Mouse (Mus musculus) monocyte, adult 59 days (primary cell): ENCODE measurements around the gene Dock7. TPM values are rescaled to one million over a fixed set of nuclear protein-coding genes. Genes with fewer than 3 reads are reported as not detected.

Source experiments
- total RNA-seq, 2 experiments: library from RNA; stranded (reverse); gene quantifications; one replicate each; pipeline ENCODE4 v1.2.4; 2023

The Dock7 gene
- 10 to 100 TPM; 30.9 to 36.0 TPM for total RNA-seq

GRCm38 (mm10) chr4:99120211-99121122 is at the start of gene Dock7:
Gene Dock7 (minus strand): TSS chr4:99120915.

GRCm38 (mm10) chr4:99030686-99031085 is 90.0 kb downstream of the Dock7 start, which contains the start of gene Angptl3:
Gene Angptl3 (plus strand): TSS chr4:99030954.

GRCm38 (mm10) chr4:98923568-98924070 is 197.1 kb downstream of the Dock7 start, which contains the start of gene Usp1:
Gene Usp1 (plus strand): TSS chr4:98923810.

Other genes starting within 250 kb of the Dock7 start
- gene Usp1, start 197.1 kb downstream of the Dock7 start, total RNA-seq = 10 to 100 TPM; 39.2 to 41.0 TPM
- gene Angptl3, start 90.0 kb downstream of the Dock7 start, total RNA-seq = 1 to 10 TPM; 1.0 to 1.1 TPM
- gene Atg4c, start 73.0 kb upstream of the Dock7 start, total RNA-seq = 10 to 100 TPM; 27.2 to 29.2 TPM
- gene Gm12689, start 175.0 kb upstream of the Dock7 start, total RNA-seq = 1 to 10 TPM; 2.6 to 3.0 TPM